In the genomic region with DNA sequence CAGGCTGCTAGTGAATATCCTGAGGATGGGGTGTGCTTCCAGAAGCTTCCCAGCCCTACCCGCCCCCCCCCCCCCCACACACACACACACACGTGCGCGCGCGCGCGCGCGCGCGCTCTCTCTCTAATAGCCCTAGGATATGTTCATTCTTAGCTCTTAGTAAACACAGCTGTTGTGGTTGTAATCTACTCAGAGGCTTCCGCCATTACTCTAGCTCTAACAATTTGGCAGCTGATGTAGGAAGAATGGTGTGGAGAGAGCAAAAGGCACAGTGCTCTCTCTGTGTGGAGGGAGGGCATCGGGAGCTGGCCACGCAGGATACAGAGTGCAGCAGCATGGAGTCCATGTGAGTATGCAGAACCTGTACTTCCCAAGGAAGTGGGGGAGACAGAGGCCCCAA, we compare ENCODE assay signal across 11 mouse cellular contexts.
DNase-seq lines count a peak whose midpoint lies in the region; ATAC-seq lines count a peak whose summit lies in the region.
"Had no signal": no experiment of that assay in that cellular context is flagged by ENCODE, and none has a peak within 500 bp of the region (broad histone marks: within the 10 kb centered on the region; RNA-seq: fewer than 3 reads in every experiment).

No protein-coding gene starts in this region.

- no peak overlapping the region for H3K27ac ChIP-seq in midbrain, embryonic 11.5 days (ENCODE audit: low read depth, low read length)
- H3K27ac ChIP-seq in midbrain, embryonic 16.5 days (ENCODE audit: low read length) = no peak overlapping the region
- peak overlapping the region; percentile 49 for H3K27ac ChIP-seq in forebrain, embryonic 13.5 days
- H3K27ac ChIP-seq in intestine, embryonic 15.5 days = peak overlapping the region; percentile 56; the same call in 1 of the 2 replicates

- intact Hi-C loops in heart, postnatal 25 days (cut with DNase I) = no loop called here

- H3K4me3 ChIP-seq in midbrain, embryonic 11.5 days (ENCODE audit: low read depth, low read length) = no peak overlapping the region
- no peak overlapping the region for H3K4me3 ChIP-seq in midbrain, embryonic 16.5 days (ENCODE audit: low read depth, low read length)
- no peak overlapping the region for H3K4me3 ChIP-seq in forebrain, embryonic 13.5 days
- H3K4me3 ChIP-seq in intestine, embryonic 15.5 days (replicated peaks) = no peak overlapping the region

- 71% methylated on average over 14 of the region's 15 CpGs for WGBS in midbrain, embryonic 11.5 days
- WGBS in midbrain, embryonic 16.5 days = 47% methylated on average over 15 of the region's 15 CpGs
- WGBS in forebrain, embryonic 13.5 days = 75% methylated on average over 10 of the region's 15 CpGs
- 38% methylated on average over 15 of the region's 15 CpGs for WGBS in intestine, embryonic 15.5 days

- H3K9me3 ChIP-seq in midbrain, embryonic 11.5 days (ENCODE audit: control insufficient read depth, low read length) = no peaks in the 10 kb centered on the region
- no peaks in the 10 kb centered on the region for H3K9me3 ChIP-seq in midbrain, embryonic 16.5 days (replicated peaks; ENCODE audit: control insufficient read depth, low read length, poor library complexity, severe bottlenecking)
- H3K9me3 ChIP-seq in forebrain, embryonic 13.5 days (replicated peaks) = 0 out of 2 replicates have a peak, but pooled peaks cover 6% of the 10 kb centered on the region
- H3K9me3 ChIP-seq in intestine, embryonic 15.5 days = no peaks in the 10 kb centered on the region

- H3K27me3 ChIP-seq in midbrain, embryonic 11.5 days (ENCODE audit: control insufficient read depth, insufficient read depth, low read length) = no peaks in the 10 kb centered on the region
- no peaks in the 10 kb centered on the region for H3K27me3 ChIP-seq in midbrain, embryonic 16.5 days (ENCODE audit: control insufficient read depth, insufficient read depth, low read depth, low read length)
- no peaks in the 10 kb centered on the region for H3K27me3 ChIP-seq in forebrain, embryonic 13.5 days
- H3K27me3 ChIP-seq in intestine, embryonic 15.5 days (replicated peaks) = no peaks in the 10 kb centered on the region

- peaks cover 7% of the 10 kb centered on the region for H3K4me1 ChIP-seq in midbrain, embryonic 11.5 days (ENCODE audit: control insufficient read depth, insufficient read depth, low read length)
- H3K4me1 ChIP-seq in midbrain, embryonic 16.5 days (ENCODE audit: control insufficient read depth, insufficient read depth, low read length) = no peaks in the 10 kb centered on the region; the same call in 1 of the 2 replicates
- peaks cover 57% of the 10 kb centered on the region for H3K4me1 ChIP-seq in forebrain, embryonic 13.5 days
- H3K4me1 ChIP-seq in intestine, embryonic 15.5 days (replicated peaks) = peaks cover 3% of the 10 kb centered on the region; the same call in 1 of the 2 replicates

- H3K4me2 ChIP-seq in midbrain, embryonic 11.5 days = no peak overlapping the region
- H3K4me2 ChIP-seq in midbrain, embryonic 16.5 days (ENCODE audit: low read length) = no peak overlapping the region
- no peak overlapping the region for H3K4me2 ChIP-seq in forebrain, embryonic 13.5 days
- H3K4me2 ChIP-seq in intestine, embryonic 15.5 days (replicated peaks) = no peak overlapping the region

- no peaks in the 10 kb centered on the region for H3K36me3 ChIP-seq in midbrain, embryonic 11.5 days (ENCODE audit: control insufficient read depth, insufficient read depth, low read length)
- no peaks in the 10 kb centered on the region for H3K36me3 ChIP-seq in midbrain, embryonic 16.5 days (ENCODE audit: control insufficient read depth, insufficient read depth, low read length)
- H3K36me3 ChIP-seq in forebrain, embryonic 13.5 days (ENCODE audit: poor library complexity, severe bottlenecking) = peaks cover 18% of the 10 kb centered on the region; the same call in 1 of the 2 replicates
- 0 out of 2 replicates have a peak, but pooled peaks cover 3% of the 10 kb centered on the region for H3K36me3 ChIP-seq in intestine, embryonic 15.5 days

- DNase-seq in midbrain, embryonic 11.5 days (ENCODE audit: low spot score, missing footprints) = no peak
- DNase-seq in cerebellum, postnatal 25 days = no peak
- no peak for DNase-seq in heart, postnatal 25 days (ENCODE audit: low spot score)
- DNase-seq: adrenal gland, postnatal 25 days; cerebellum, adult 2 months; liver had no signal

- H3K9ac ChIP-seq in midbrain, embryonic 11.5 days (ENCODE audit: low read length) = no peak overlapping the region
- no peak overlapping the region for H3K9ac ChIP-seq in midbrain, embryonic 16.5 days (ENCODE audit: low read depth, low read length)
- no peak overlapping the region for H3K9ac ChIP-seq in forebrain, embryonic 13.5 days
- H3K9ac ChIP-seq in intestine, embryonic 15.5 days = no peak overlapping the region

- peak; percentile 41; the same call in 1 of the 2 replicates for ATAC-seq in midbrain, embryonic 11.5 days (ENCODE audit: low FRiP score)
- no peak for ATAC-seq in midbrain, embryonic 16.5 days
- peak; percentile 44 for ATAC-seq in forebrain, embryonic 13.5 days
- ATAC-seq in intestine, embryonic 15.5 days = peak; percentile 63
- no peak for ATAC-seq in frontal cortex, adult (ENCODE audit: low TSS enrichment)
- ATAC-seq: lung, postnatal 0 days had no signal

Comparison
In these comparisons a context has a peak if more than half of its experiments do, and no peak if none do; other contexts are left out.
1. ATAC-seq: peak in midbrain, embryonic 11.5 days (single experiment), forebrain, embryonic 13.5 days (single experiment) and intestine, embryonic 15.5 days (single experiment); none in midbrain, embryonic 16.5 days (single experiment) and frontal cortex, adult (single experiment).
2. H3K27ac ChIP-seq: peak in forebrain, embryonic 13.5 days (single experiment) and intestine, embryonic 15.5 days (single experiment); none in midbrain, embryonic 11.5 days (single experiment) and midbrain, embryonic 16.5 days (single experiment).